Mouse (Mus musculus): ENCODE measurements around the gene Dido1.
"Not testable (repeated sequence)": the region's sequence is repeated elsewhere in the genome, so short reads cannot be mapped to it uniquely, and the experiment has no call there.

Gene Dido1

GRCm38 (mm10) chr2:180724585-180725413, 15.0 kb upstream of the Dido1 start, which contains the start of gene Slc17a9:
Gene Slc17a9 (plus strand): TSS chr2:180725263.
- peak; percentile 33 for DNase-seq (ENCODE audit: low read depth, low spot score)

DNA sequence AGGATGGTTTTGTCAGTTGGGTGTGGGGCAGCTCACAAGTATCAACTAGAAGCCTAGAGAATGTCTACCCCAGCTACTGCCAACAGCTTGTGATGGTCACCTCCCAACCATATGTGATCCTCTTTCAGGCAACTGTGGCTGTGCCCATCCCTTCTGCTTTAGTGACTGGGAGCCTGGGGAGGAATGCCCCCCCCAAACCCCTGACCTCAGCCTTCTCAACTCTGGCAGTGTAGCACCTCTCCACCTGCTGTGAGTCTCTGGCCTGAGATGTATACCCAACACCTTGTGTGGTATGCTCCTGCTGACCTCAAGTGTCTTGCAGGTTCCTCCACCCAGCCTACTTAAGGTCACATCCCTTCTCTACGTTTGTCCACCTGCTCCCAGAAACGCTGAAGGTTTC, 14.1 kb upstream of the Dido1 start:
- DNase-seq (ENCODE audit: low read depth, low spot score), result no peak

DNA sequence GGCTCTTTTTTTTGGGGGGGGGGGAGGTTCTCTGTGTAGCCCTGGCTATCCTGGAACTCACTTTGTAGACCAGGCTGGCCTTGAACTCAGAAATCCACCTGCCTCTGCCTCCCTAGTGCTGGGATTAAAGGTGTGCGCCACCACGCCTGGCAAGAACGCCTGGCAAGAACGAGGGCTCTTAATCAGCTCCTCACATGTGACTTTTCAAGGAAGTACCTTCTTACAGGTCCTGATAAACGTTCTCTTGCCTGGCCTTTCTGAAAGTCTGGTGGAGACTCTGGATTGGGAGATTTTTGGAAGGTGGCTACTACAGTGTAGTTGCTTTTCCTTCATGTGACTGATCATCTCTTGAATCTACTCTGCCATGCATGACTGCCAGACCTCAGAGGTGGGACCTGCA, 12.9 kb upstream of the Dido1 start:
- DNase-seq (ENCODE audit: low read depth, low spot score), result not testable (repeated sequence)

DNA sequence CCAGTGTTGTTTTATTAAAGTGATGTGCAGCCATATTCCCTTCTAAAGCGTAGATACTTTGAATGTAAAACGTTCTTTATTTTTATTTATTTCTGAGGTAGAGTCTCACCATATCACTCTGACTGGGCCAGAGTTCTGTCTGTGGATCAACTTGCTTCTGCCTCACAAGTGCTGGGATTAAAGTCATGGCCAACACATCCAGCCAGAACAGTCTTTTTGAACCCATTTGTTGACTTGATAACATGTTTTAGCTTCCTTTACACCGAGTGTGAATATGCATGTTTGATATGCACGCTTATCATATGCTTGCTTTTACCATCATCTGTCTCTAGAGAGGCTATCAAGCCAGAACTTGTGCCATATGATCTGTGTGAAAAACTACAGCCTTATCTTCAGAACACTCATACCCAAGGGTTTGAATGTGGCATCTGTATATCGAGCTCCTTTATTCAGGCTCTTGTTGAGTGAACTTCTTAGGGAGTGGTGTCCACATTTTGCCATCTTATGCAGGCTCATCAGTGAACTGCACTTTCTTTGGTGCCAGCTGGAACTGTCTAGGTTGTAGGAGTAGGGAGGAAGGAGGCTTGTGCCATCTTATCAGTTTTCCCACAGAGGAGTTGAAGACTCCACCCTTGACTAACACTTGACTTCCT, 2.4 kb upstream of the Dido1 start:
- no peak for DNase-seq (ENCODE audit: low read depth, low spot score)

DNA sequence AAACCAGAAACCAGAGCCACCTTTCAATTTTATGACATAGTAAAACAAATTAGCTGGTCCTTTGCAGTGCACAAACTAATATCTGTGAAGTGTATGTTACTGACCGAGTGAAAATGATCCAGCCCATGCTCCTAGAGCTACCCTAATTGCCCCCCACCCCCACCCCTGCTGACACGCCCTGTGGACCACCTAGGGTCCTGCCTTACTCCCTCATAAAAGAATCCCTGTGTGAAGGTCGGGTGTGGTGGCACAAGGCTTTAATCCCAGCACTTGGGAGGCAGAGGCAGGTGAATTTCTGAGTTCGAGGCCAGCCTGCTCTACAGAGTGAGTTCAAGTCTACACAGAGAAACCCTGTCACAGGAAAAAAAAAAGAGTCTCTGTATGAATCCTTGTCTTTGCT, 1.7 kb upstream of the Dido1 start:
- no peak for DNase-seq (ENCODE audit: low read depth, low spot score)

GRCm38 (mm10) chr2:180710276-180711155, 717 bp upstream of the Dido1 start:
- no peak for DNase-seq (ENCODE audit: low read depth, low spot score)

DNA sequence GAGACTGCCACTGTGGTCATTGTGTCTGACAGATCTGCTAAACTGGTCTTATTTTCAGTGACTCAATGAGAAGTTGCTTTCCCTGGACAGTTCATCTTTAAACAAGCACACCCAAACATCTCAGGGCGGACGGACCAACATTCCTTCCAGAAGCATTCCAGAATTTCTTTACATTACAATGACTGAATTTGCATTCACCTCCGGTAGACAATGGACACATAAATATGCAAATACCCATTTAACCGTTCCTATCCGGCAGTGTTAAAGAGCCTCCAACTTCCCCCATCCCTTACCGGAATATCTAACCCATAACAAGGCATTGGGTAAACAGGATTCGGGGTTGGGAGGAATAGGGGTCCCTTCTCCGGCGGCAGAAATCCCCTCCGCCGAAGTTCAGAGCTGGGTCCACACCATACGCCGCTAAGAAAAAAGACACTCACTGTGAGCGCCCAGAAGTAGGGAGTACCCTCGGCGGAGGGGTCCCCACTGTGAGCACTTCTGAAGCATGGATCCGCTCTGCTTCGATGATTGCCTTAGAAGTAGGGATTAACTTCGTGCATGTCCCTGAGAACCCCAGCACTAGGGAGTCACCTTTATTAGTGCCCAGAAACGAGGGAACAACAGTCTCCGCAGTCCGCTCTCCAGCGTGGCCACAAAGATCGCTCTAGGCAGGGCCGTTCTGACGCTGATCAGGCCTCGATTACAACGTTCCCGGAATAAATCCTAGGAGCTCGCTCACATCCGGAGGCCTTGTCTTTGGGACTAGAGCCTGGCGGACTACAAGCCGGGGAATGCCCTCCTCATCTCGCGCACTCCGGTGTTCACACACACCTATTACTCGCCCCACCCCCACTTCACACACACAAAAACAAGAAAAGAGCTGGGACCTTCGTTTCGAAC, 526 bp downstream of the Dido1 start:
- no peak for DNase-seq (ENCODE audit: low read depth, low spot score)

DNA sequence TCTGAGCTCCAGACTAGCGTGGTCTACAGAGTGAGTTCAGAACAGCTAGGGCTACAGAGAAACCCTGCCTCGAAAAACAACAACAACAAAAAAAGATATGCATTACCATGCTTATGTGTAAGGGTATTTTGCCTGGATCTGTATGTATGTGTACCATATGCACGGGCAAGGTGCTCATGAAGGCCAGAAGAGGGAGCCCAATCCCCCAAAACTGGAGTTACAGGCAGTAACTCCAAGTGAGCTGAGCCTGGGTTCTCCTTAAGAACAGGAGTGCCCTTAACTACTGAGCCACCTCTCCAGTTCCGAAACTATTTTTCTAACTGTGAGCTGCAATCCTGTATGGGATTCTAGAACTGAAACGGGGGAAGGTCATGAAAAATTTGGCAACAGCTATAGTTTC, 3.8 kb downstream of the Dido1 start:
- no peak for DNase-seq (ENCODE audit: low read depth, low spot score)

- no peak for DNase-seq (ENCODE audit: low read depth, low spot score)
Observed at GRCm38 (mm10) chr2:180705066-180705465, 4.7 kb downstream of the Dido1 start.

DNA sequence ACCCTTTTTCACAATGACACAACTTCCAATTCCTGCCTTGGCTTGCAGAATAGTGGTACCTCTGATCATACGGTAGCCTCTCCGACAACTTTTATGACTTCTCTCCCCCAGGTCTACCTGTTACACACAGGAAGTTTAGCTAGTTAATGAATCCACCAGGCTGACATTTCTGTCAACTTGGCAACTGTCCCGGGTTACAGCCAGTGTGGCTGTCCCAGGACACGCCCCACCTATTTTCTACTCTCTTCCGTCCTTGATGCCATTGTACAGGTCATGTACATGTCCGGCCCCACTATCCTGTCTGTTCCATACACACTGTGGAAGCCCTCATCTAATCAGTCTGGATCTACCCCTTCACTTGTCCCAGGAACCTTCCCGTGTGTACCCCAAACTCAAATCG, 5.2 kb downstream of the Dido1 start:
- peak; percentile 25 for DNase-seq (ENCODE audit: low read depth, low spot score)

DNA sequence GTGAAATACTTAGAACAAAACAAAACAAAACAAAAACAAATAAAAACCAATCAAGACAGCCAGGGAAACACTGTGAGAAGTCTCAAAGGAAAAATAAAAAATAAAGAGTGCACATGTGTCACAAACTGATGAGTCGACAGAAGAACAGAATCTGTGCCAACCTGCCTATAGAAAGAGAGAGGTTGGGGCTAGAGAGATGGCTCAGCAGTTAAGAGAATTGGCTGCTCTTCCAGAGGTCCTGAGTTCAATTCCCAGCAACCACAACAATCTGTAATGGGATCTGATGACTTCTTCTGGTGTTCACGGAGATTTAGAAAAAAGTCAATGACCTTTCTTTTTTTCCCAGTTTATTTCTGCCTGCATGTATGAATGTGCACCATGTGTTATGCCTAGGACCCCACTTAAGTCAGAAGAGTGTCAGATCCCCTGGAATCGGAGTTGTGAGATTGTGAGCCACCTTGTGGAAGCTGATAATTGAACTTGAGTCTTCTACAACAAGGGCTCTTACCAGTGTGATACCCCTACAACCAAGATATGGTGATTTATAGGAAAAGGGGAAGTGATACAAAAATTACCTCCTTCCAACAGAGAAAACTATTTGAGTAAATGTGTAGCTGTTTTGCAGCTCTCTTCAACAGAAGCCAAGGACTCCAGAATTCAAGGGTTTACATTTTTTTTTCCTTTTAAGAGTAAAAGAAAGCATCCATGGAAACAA, 6.0 kb downstream of the Dido1 start:
- no peak for DNase-seq (ENCODE audit: low read depth, low spot score)

DNA sequence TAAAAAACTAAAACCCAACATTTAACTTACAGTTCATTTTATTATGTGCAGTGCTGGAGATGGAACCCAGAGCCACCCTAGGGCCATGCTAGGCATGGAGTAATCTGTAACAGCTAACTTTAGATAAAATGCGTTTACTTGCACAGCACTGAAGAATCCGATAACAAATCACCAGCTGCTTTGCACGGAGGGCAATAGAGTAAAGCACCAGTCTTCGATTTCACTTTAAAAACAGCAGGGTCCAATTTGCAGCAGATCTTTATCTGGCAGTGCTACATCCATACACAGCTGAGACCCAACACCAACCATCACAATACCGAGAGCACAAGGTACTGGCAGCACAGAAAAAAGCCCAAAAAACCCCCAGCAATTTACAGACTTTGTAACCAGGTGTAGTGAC, 6.6 kb downstream of the Dido1 start:
- no peak for DNase-seq (ENCODE audit: low read depth, low spot score)

- DNase-seq (ENCODE audit: low read depth, low spot score), result no peak
Observed at GRCm38 (mm10) chr2:180702701-180703149, 7.1 kb downstream of the Dido1 start.

GRCm38 (mm10) chr2:180701767-180702621, 7.8 kb downstream of the Dido1 start:
- peak; percentile 89 for DNase-seq (ENCODE audit: low read depth, low spot score)

DNA sequence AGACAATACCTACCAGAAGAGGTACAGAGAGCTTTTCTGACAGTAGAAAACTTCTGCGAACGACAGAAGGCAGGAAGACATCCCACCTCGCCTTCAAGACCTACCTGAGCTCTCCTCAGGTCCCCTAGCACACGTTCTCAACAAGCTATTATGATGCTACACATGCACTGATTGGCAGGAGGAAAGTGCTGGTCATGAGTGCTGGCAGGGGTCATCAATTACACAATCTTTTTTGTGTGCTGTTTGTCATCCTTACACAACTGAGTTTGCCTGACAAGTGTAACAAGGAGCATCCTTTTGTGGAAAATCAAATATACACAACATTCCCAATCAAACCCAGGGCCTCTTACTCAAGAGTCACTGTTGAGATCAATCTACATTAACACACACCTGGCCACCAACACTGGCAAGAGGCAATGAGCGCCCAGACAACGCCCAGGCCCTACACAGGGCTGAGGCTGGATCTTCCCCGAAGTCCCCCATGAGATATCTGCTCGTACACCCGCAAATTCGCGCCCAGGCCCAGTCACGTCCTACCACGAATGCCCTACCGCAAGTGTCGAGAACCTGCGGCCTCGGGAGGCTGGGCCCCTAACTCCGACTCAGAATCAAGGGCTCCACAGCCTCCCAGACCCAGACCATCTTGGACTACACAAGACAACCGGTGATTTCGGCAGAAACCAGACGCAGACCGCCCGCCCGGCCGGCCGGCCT, 8.6 kb downstream of the Dido1 start:
- peak; percentile 29 for DNase-seq (ENCODE audit: low read depth, low spot score)

DNA sequence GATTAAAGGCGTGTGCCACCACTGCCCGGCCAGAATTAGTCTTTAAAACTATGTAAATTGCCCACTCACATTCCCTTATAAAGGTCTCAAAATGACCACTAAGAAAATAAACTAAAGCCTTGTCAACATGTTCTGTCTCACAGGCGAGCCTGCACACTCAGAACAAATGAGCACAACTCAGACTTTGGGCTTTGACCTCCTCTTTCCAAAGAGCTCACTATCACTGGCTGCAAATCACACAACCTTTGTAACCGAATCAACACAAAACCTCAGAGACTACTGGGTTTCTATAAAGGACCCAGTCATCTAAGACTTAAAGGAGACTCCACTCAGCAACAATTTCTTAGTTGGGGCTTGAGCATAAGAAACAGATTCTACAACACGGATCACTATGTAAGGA, 9.3 kb downstream of the Dido1 start:
- DNase-seq (ENCODE audit: low read depth, low spot score), result no peak

DNA sequence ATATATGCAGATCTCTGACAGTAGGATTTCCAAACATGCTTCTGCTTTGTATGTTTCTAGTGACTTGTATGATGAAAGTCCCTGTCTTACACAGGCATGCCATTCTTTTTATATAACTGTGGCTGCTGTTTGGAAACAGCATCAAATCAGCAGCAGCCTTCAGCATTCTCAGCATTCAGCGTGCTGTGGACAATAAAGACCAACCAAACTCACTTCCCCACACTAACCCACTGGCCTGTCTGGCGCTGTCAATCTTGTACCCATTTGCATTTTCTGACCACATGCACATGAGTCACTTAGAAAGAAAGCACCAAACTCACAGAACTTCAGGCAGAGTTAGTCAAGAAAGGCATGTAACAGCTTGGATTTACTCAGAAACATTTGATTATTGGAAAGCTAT, 14.6 kb downstream of the Dido1 start:
- no peak for DNase-seq (ENCODE audit: low read depth, low spot score)

DNA sequence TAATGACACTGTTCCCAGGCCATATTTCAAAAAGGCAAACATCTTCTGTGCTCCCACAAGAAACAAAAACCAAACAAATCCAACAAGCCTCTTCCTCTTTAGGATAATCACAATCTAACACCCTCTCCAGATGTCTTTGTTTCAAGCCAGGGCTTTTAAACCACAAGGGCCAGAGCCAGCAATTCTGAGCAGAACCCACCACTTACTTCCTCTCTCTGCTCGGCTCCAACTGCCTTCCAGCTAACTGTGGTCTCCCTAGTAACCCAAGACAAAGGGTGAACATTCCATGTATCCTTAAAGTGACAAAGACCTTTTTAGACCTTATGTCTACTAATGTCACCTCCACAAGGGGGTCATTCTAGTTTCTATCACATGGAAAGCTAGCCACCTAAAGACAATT, 17.2 kb downstream of the Dido1 start:
- peak; percentile 41 for DNase-seq (ENCODE audit: low read depth, low spot score)

DNA sequence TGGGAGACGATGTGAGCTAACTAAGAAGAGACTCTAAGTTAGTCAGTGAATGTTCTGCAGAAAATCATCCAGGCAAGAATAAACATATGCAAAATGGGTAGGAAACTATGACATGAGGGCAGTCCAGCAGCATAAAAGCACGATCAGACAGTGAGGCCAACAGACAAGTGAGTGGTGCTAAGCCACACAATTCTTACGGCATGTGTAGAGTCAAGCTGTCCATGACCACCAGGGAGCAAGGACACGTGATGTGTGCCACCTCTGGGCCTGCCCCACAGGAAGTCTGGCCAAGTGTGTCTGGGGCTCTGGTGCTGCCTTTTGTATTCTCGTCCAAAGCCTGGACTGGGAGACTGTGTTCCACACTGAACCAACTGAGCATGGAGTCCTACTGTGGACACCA, 20.0 kb downstream of the Dido1 start:
- no peak for DNase-seq (ENCODE audit: low read depth, low spot score)
